Mouse (Mus musculus) MEL (cell line): ENCODE data around the gene Atp1a2. TPM values are rescaled to one million over a fixed set of nuclear protein-coding genes. Genes with fewer than 3 reads are reported as not detected.
A peak's percentile ranks its signal among the peaks of the same experiment; 100 is the strongest.

Experiments
- DNase-seq: peaks from one replicate; pipeline ENCODE4 v3.0.0; 2011; ENCODE audit warnings: low read depth, low spot score
- H3K27ac ChIP-seq: 2 replicates; pipeline ENCODE4 v1.5.1; 2012; ENCODE audit warnings: low read depth, mild to moderate bottlenecking, control low read depth, low read length, moderate library complexity; ENCODE audit not compliant: control insufficient read depth
- H3K27me3 ChIP-seq, 2 experiments: fragments of 150-350 bp in 1 of 2; sonication (generic) in 1 of 2; 2 replicates each; pipeline ENCODE4 v1.6.1; 2012; ENCODE audit warnings: low read length in 2 of 2, mild to moderate bottlenecking in 2 of 2, improper control_type of control experiment in 1 of 2, moderate library complexity in 1 of 2; ENCODE audit not compliant: insufficient read depth in 2 of 2, control insufficient read depth in 1 of 2
- H3K36me3 ChIP-seq, 2 experiments: 2 replicates each; pipeline ENCODE4 v1.6.1; 2012 to 2014; ENCODE audit warnings: low read length in 2 of 2, improper control_type of control experiment in 1 of 2, inconsistent platforms in 1 of 2, mild to moderate bottlenecking in 1 of 2; ENCODE audit not compliant: insufficient read depth in 2 of 2, control insufficient read depth in 1 of 2
- H3K4me1 ChIP-seq, 2 experiments: fragments of 150-350 bp in 1 of 2; sonication (generic) in 1 of 2; 2 replicates each; pipeline ENCODE4 v1.6.1; 2012; ENCODE audit warnings: low read length in 2 of 2, improper control_type of control experiment in 1 of 2, mild to moderate bottlenecking in 1 of 2; ENCODE audit not compliant: insufficient read depth in 2 of 2, control insufficient read depth in 1 of 2
- H3K4me3 ChIP-seq, 2 experiments: fragments of 150-350 bp in 1 of 2; sonication (generic) in 1 of 2; 2 replicates each; pipeline ENCODE4 v1.5.1; 2012; ENCODE audit warnings: low read depth in 2 of 2, low read length in 2 of 2, mild to moderate bottlenecking in 2 of 2, moderate library complexity in 2 of 2, control low read depth in 1 of 2, improper control_type of control experiment in 1 of 2; ENCODE audit not compliant: control insufficient read depth in 1 of 2, insufficient read depth in 1 of 2
- H3K79me2 ChIP-seq: 2 replicates; pipeline ENCODE4 v1.6.1; 2012; ENCODE audit warnings: mild to moderate bottlenecking, low read length, moderate library complexity; ENCODE audit not compliant: control insufficient read depth, poor library complexity, insufficient read depth
- H3K9ac ChIP-seq: 2 replicates; pipeline ENCODE4 v1.6.1; 2012; ENCODE audit warnings: low read depth, mild to moderate bottlenecking, control low read depth, low read length, moderate library complexity; ENCODE audit not compliant: control insufficient read depth, poor library complexity, severe bottlenecking
- H3K9me3 ChIP-seq: fragments of 150-350 bp; sonication (generic); replicated peaks from 2 replicates; pipeline ENCODE4 v1.6.1; 2012; ENCODE audit warnings: mild to moderate bottlenecking, low read length, improper control_type of control experiment, moderate library complexity; ENCODE audit not compliant: insufficient read depth
- CHD2 ChIP-seq: IDR thresholded peaks from 2 replicates; pipeline ENCODE4 v1.6.1; 2011; ENCODE audit warnings: low read length, improper control_type of control experiment
- E2F4 ChIP-seq: IDR thresholded peaks from 2 replicates; pipeline ENCODE4 v1.6.1; 2011; ENCODE audit warnings: low read depth, low read length, improper control_type of control experiment, borderline replicate concordance
- EP300 ChIP-seq, 2 experiments: IDR thresholded peaks; 2 replicates each; pipeline ENCODE4 v1.6.1; 2011; ENCODE audit warnings: improper control_type of control experiment in 2 of 2, low read length in 2 of 2, low read depth in 1 of 2, mild to moderate bottlenecking in 1 of 2
- GABPA ChIP-seq: IDR thresholded peaks from 2 replicates; pipeline ENCODE4 v1.6.1; 2012; ENCODE audit warnings: low read depth, mild to moderate bottlenecking, inconsistent platforms, low read length, improper control_type of control experiment, moderate library complexity
- HCFC1 ChIP-seq: IDR thresholded peaks from 2 replicates; pipeline ENCODE4 v1.6.1; 2012; ENCODE audit warnings: low read depth, mild to moderate bottlenecking, inconsistent platforms, low read length, improper control_type of control experiment, moderate library complexity
- JUND ChIP-seq: IDR thresholded peaks from 2 replicates; pipeline ENCODE4 v1.6.1; 2011; ENCODE audit warnings: low read depth, mild to moderate bottlenecking, improper control_type of control experiment, low read length
- MEF2A ChIP-seq: IDR thresholded peaks from 2 replicates; pipeline ENCODE4 v1.6.1; 2014; ENCODE audit warnings: low read depth, mild to moderate bottlenecking, inconsistent platforms, low read length, improper control_type of control experiment; ENCODE audit not compliant: poor library complexity, insufficient replicate concordance, severe bottlenecking; ENCODE audit errors: extremely low read depth
- NELFE ChIP-seq: IDR thresholded peaks from 2 replicates; pipeline ENCODE4 v1.6.1; 2011; ENCODE audit warnings: low read depth, low read length, improper control_type of control experiment
- POLR2A ChIP-seq, 2 experiments: IDR thresholded peaks; 2 replicates each; pipeline ENCODE4 v1.6.1; 2011 to 2012; ENCODE audit warnings: low read length in 2 of 2, mild to moderate bottlenecking in 2 of 2, control low read depth in 1 of 2, improper control_type of control experiment in 1 of 2, low read depth in 1 of 2, moderate library complexity in 1 of 2; ENCODE audit not compliant: control insufficient read depth in 1 of 2, insufficient read depth in 1 of 2, poor library complexity in 1 of 2
- POLR2AphosphoS5 ChIP-seq: IDR thresholded peaks from 2 replicates; pipeline ENCODE4 v1.6.1; 2012; ENCODE audit warnings: low read depth, borderline replicate concordance, mild to moderate bottlenecking, inconsistent platforms, low read length, moderate library complexity, mixed read lengths
- RAD21 ChIP-seq: IDR thresholded peaks from 2 replicates; pipeline ENCODE4 v1.6.1; 2011; ENCODE audit warnings: mild to moderate bottlenecking, low read depth, low read length, improper control_type of control experiment
- RCOR1 ChIP-seq: IDR thresholded peaks from 2 replicates; pipeline ENCODE4 v1.6.1; 2012; ENCODE audit warnings: low read depth, mild to moderate bottlenecking, inconsistent platforms, low read length, improper control_type of control experiment
- TBP ChIP-seq: IDR thresholded peaks from 2 replicates; pipeline ENCODE4 v1.8.0; 2011; ENCODE audit warnings: low read depth, low read length, improper control_type of control experiment
- TCF12 ChIP-seq: IDR thresholded peaks from 2 replicates; pipeline ENCODE4 v1.6.1; 2014; ENCODE audit warnings: low read depth, mild to moderate bottlenecking, inconsistent platforms, low read length, improper control_type of control experiment, moderate library complexity
- UBTF ChIP-seq: IDR thresholded peaks from 2 replicates; pipeline ENCODE4 v1.6.1; 2012; ENCODE audit warnings: low read depth, mild to moderate bottlenecking, inconsistent platforms, low read length, improper control_type of control experiment, moderate library complexity, borderline replicate concordance; ENCODE audit not compliant: insufficient read depth
- USF1 ChIP-seq: IDR thresholded peaks from 2 replicates; pipeline ENCODE4 v1.6.1; 2014; ENCODE audit warnings: low read depth, mild to moderate bottlenecking, inconsistent platforms, low read length, improper control_type of control experiment, moderate library complexity
- USF2 ChIP-seq, 2 experiments: IDR thresholded peaks; 2 replicates each; pipeline ENCODE4 v1.6.1; 2011 to 2012; ENCODE audit warnings: improper control_type of control experiment in 2 of 2, low read length in 2 of 2, borderline replicate concordance in 1 of 2, inconsistent platforms in 1 of 2, low read depth in 1 of 2, mild to moderate bottlenecking in 1 of 2; ENCODE audit not compliant: insufficient read depth in 1 of 2
- ZKSCAN1 ChIP-seq: IDR thresholded peaks from 2 replicates; pipeline ENCODE4 v1.6.1; 2012; ENCODE audit warnings: low read depth, mild to moderate bottlenecking, inconsistent platforms, low read length, improper control_type of control experiment, moderate library complexity
- polyA plus RNA-seq, 2 experiments: library from polyadenylated mRNA; stranded (reverse) in 1 of 2; unstranded in 1 of 2; fragments of >175 nt in 1 of 2; fragments of >200 nt in 1 of 2; gene quantifications; 2 replicates each; pipeline versions ENCODE4 v1.2.1 to v1.2.4; 2012; ENCODE audit warnings: low replicate concordance in 2 of 2, low read depth in 1 of 2; ENCODE audit not compliant: insufficient read length in 2 of 2, insufficient read depth in 1 of 2, missing spikeins in 1 of 2
- total RNA-seq: library from RNA; depleted of rRNA; stranded (reverse); fragments of 300-350 nt; gene quantifications from 2 replicates; pipeline ENCODE4 v1.2.3, GENCODE M21; 2012

Gene Atp1a2
- total and polyA plus RNA-seq, 3 experiments, result 0.04 TPM; not detected in 2

GRCm38 (mm10) chr1:172343914-172344313 lies 46.0 kb upstream of the Atp1a2 start:
- peaks cover 0 to 9% of the 10 kb centered on the region in 2 experiments; a peak in 2 of 4 replicates for H3K4me1 ChIP-seq
- peaks cover 0 to 6% of the 10 kb centered on the region in 2 experiments; a peak in 1 of 4 replicates for H3K36me3 ChIP-seq
- no peak for DNase-seq
- no peak overlapping the region for H3K9ac ChIP-seq
- no peaks in the 10 kb centered on the region for H3K79me2 ChIP-seq
- no peak for TF ChIP-seq USF2 (IDR thresholded peaks at IDR 0.05; ENCODE audit: borderline replicate concordance in 1 of 2, insufficient read depth in 1 of 2, low read depth in 1 of 2, low read length in 2 of 2)
- no peak for TF ChIP-seq POLR2AphosphoS5
- TF ChIP-seq GABPA, result no peak
- no peak for TF ChIP-seq HCFC1
- TF ChIP-seq EP300 (IDR thresholded peaks at IDR 0.05; ENCODE audit: low read depth in 1 of 2, low read length in 2 of 2), result no peak
- no peak for TF ChIP-seq NELFE
- no peak for TF ChIP-seq TBP
- no peak for TF ChIP-seq UBTF
- no peak for TF ChIP-seq CHD2
- no peak overlapping the region for H3K4me3 ChIP-seq
- no peaks in the 10 kb centered on the region for H3K9me3 ChIP-seq
- no peak overlapping the region for H3K27ac ChIP-seq
- H3K27me3 ChIP-seq, result peaks cover 0 to 1% of the 10 kb centered on the region in 2 experiments

DNA sequence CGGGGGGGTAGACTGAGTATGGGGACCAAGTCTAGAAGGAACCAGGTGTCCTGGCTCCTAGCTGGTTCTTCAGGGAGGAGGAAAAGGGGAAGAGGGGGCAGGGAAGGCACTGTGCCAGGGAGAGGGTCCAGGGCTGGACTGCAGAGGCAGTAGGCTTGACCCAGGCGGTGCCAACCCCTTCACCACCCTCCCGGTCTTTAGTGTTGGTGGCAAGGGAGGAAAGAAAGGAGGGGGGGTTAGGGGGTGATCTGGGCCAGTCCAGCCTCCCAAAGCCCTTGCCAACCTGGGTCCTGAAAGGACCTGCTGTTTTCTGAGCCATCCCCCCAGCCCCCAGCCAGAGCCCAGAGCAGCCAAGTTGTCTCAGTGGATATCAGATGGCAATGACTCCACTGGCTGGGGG lies 44.9 kb upstream of the Atp1a2 start:
- TF ChIP-seq HCFC1, result no peak
- TF ChIP-seq TBP, result no peak
- no peak for TF ChIP-seq CHD2
- TF ChIP-seq POLR2A (IDR thresholded peaks at IDR 0.05; ENCODE audit: control insufficient read depth in 1 of 2, insufficient read depth in 1 of 2, low read depth in 1 of 2, low read length in 2 of 2, poor library complexity in 1 of 2), result no peak
- no peak for TF ChIP-seq MEF2A
- no peak for TF ChIP-seq RCOR1
- TF ChIP-seq RAD21, result no peak
- H3K4me1 ChIP-seq, result peaks cover 0 to 9% of the 10 kb centered on the region in 2 experiments; a peak in 2 of 4 replicates
- no peak for DNase-seq

GRCm38 (mm10) chr1:172341386-172341785 lies 43.5 kb upstream of the Atp1a2 start:
- DNase-seq, result no peak
- peak overlapping the region; percentile 34 to 56 for H3K4me3 ChIP-seq
- no peak overlapping the region for H3K27ac ChIP-seq
- peaks cover 0 to 6% of the 10 kb centered on the region in 2 experiments; a peak in 1 of 4 replicates for H3K36me3 ChIP-seq
- H3K27me3 ChIP-seq, result peaks cover 3 to 4% of the 10 kb centered on the region in 2 experiments
- peaks cover 0 to 9% of the 10 kb centered on the region in 2 experiments; a peak in 2 of 4 replicates for H3K4me1 ChIP-seq
- no peak for TF ChIP-seq RAD21
- TF ChIP-seq E2F4, result no peak
- no peak for TF ChIP-seq JUND
- no peak for TF ChIP-seq UBTF
- no peak for TF ChIP-seq USF1
- TF ChIP-seq EP300 (IDR thresholded peaks at IDR 0.05; ENCODE audit: low read depth in 1 of 2, low read length in 2 of 2), result no peak
- TF ChIP-seq ZKSCAN1, result no peak
- TF ChIP-seq POLR2A (IDR thresholded peaks at IDR 0.05; ENCODE audit: control insufficient read depth in 1 of 2, insufficient read depth in 1 of 2, low read depth in 1 of 2, low read length in 2 of 2, poor library complexity in 1 of 2), result no peak
- TF ChIP-seq TCF12, result no peak
- no peak for TF ChIP-seq POLR2AphosphoS5
- no peak for TF ChIP-seq CHD2
- TF ChIP-seq, all 39 proteins: peak for 0
- Histone ChIP-seq H3K9me3 (no peaks in the 10 kb centered on the region), H3K9ac (no peak overlapping the region), H3K79me2 (no peaks in the 10 kb centered on the region)

More for the DNA sequence above, 44.9 kb upstream of the Atp1a2 start:
- Histone ChIP-seq H3K9me3 (no peaks in the 10 kb centered on the region), H3K79me2 (no peaks in the 10 kb centered on the region), H3K27me3 (peaks cover 0 to 4% of the 10 kb centered on the region in 2 experiments), H3K36me3 (peaks cover 0 to 6% of the 10 kb centered on the region in 2 experiments; a peak in 1 of 4 replicates), H3K9ac (no peak overlapping the region), H3K27ac (no peak overlapping the region), H3K4me3 (no peak overlapping the region)
